Mouse (Mus musculus): ENCODE data around the gene Gng12. TPM values are rescaled to one million over a fixed set of nuclear protein-coding genes. Genes with fewer than 3 reads are reported as not detected.
"Not testable (repeated sequence)": the region's sequence is repeated elsewhere in the genome, so short reads cannot be mapped to it uniquely, and the experiment has no call there.

Gng12 gene
- polyA plus RNA-seq, 1 experiment from 2014 or later = 82.9 TPM

GRCm38 (mm10) chr6:67019001-67019400 lies 122.8 kb downstream of the Gng12 start:
- not testable (repeated sequence) for H3K4me1 ChIP-seq (ENCODE audit: control insufficient read depth, insufficient read depth, low read length); H3K4me3 ChIP-seq (ENCODE audit: low read depth, low read length); H3K4me2 ChIP-seq (ENCODE audit: low read depth, low read length); H3K9ac ChIP-seq (replicated peaks; ENCODE audit: low read depth, low read length); H3K27ac ChIP-seq (ENCODE audit: low read depth, low read length); H3K36me3 ChIP-seq (ENCODE audit: control insufficient read depth, insufficient read depth, low read length); H3K9me3 ChIP-seq (ENCODE audit: control insufficient read depth, low read length); H3K27me3 ChIP-seq (ENCODE audit: control insufficient read depth, insufficient read depth, low read length); ATAC-seq (ENCODE audit: low read depth)
- 85% methylated on average over 7 of the region's 7 CpGs for WGBS

- Histone ChIP-seq H3K4me3 (ENCODE audit: low read depth, low read length) (no peak overlapping the region), H3K27me3 (ENCODE audit: control insufficient read depth, insufficient read depth, low read length) (no peaks in the 10 kb centered on the region), H3K27ac (ENCODE audit: low read depth, low read length) (no peak overlapping the region), H3K9me3 (ENCODE audit: control insufficient read depth, low read length) (no peaks in the 10 kb centered on the region), H3K4me1 (ENCODE audit: control insufficient read depth, insufficient read depth, low read length) (no peaks in the 10 kb centered on the region), H3K36me3 (ENCODE audit: control insufficient read depth, insufficient read depth, low read length) (no peaks in the 10 kb centered on the region), H3K4me2 (ENCODE audit: low read depth, low read length) (no peak overlapping the region), H3K9ac (replicated peaks; ENCODE audit: low read depth, low read length) (no peak overlapping the region)
- ATAC-seq (ENCODE audit: low read depth) = no peak
- 82% methylated on average over 5 of the region's 5 CpGs for WGBS
Measured at GRCm38 (mm10) chr6:67021308-67021707, 125.1 kb downstream of the Gng12 start.

- Histone ChIP-seq H3K27me3 (ENCODE audit: control insufficient read depth, insufficient read depth, low read length) (no peaks in the 10 kb centered on the region), H3K4me1 (ENCODE audit: control insufficient read depth, insufficient read depth, low read length) (no peaks in the 10 kb centered on the region), H3K4me3 (ENCODE audit: low read depth, low read length) (no peak overlapping the region), H3K9ac (replicated peaks; ENCODE audit: low read depth, low read length) (no peak overlapping the region), H3K27ac (ENCODE audit: low read depth, low read length) (no peak overlapping the region), H3K36me3 (ENCODE audit: control insufficient read depth, insufficient read depth, low read length) (no peaks in the 10 kb centered on the region), H3K4me2 (ENCODE audit: low read depth, low read length) (no peak overlapping the region), H3K9me3 (ENCODE audit: control insufficient read depth, low read length) (no peaks in the 10 kb centered on the region)
- 52% methylated on average over 4 of the region's 4 CpGs for WGBS
- ATAC-seq (ENCODE audit: low read depth) = peak; percentile 53; the same call in 1 of the 2 replicates
Measured at GRCm38 (mm10) chr6:67023729-67024128, 127.5 kb downstream of the Gng12 start.

GRCm38 (mm10) chr6:67026661-67027060 lies 130.5 kb downstream of the Gng12 start:
- Histone ChIP-seq H3K9ac (replicated peaks; ENCODE audit: low read depth, low read length) (no peak overlapping the region), H3K9me3 (ENCODE audit: control insufficient read depth, low read length) (no peaks in the 10 kb centered on the region), H3K36me3 (ENCODE audit: control insufficient read depth, insufficient read depth, low read length) (no peaks in the 10 kb centered on the region), H3K4me1 (ENCODE audit: control insufficient read depth, insufficient read depth, low read length) (no peaks in the 10 kb centered on the region), H3K4me2 (ENCODE audit: low read depth, low read length) (no peak overlapping the region), H3K27ac (ENCODE audit: low read depth, low read length) (no peak overlapping the region), H3K4me3 (ENCODE audit: low read depth, low read length) (no peak overlapping the region), H3K27me3 (ENCODE audit: control insufficient read depth, insufficient read depth, low read length) (no peaks in the 10 kb centered on the region)
- ATAC-seq (ENCODE audit: low read depth) = no peak
- 67% methylated on average over 3 of the region's 3 CpGs for WGBS

GRCm38 (mm10) chr6:67027438-67028142 lies 131.4 kb downstream of the Gng12 start:
- H3K4me1 ChIP-seq (ENCODE audit: control insufficient read depth, insufficient read depth, low read length) = no peaks in the 10 kb centered on the region
- ATAC-seq (ENCODE audit: low read depth) = no peak

GRCm38 (mm10) chr6:67029312-67029950 lies 133.2 kb downstream of the Gng12 start:
- no peak overlapping the region for H3K4me3 ChIP-seq (ENCODE audit: low read depth, low read length)
- no peaks in the 10 kb centered on the region for H3K27me3 ChIP-seq (ENCODE audit: control insufficient read depth, insufficient read depth, low read length)
- H3K27ac ChIP-seq (ENCODE audit: low read depth, low read length) = no peak overlapping the region
- H3K9me3 ChIP-seq (ENCODE audit: control insufficient read depth, low read length) = no peaks in the 10 kb centered on the region
- WGBS = 26% methylated on average over 5 of the region's 5 CpGs
- H3K36me3 ChIP-seq (ENCODE audit: control insufficient read depth, insufficient read depth, low read length) = no peaks in the 10 kb centered on the region
- ATAC-seq (ENCODE audit: low read depth) = peak; percentile 13; the same call in 1 of the 2 replicates
- H3K4me2 ChIP-seq (ENCODE audit: low read depth, low read length) = no peak overlapping the region
- H3K4me1 ChIP-seq (ENCODE audit: control insufficient read depth, insufficient read depth, low read length) = peaks cover 3% of the 10 kb centered on the region; the same call in 1 of the 2 replicates
- no peak overlapping the region for H3K9ac ChIP-seq (replicated peaks; ENCODE audit: low read depth, low read length)

More at GRCm38 (mm10) chr6:67027438-67028142, 131.4 kb downstream of the Gng12 start:
- no peaks in the 10 kb centered on the region for H3K36me3 ChIP-seq (ENCODE audit: control insufficient read depth, insufficient read depth, low read length)
- no peak overlapping the region for H3K4me2 ChIP-seq (ENCODE audit: low read depth, low read length)
- no peak overlapping the region for H3K4me3 ChIP-seq (ENCODE audit: low read depth, low read length)
- H3K27ac ChIP-seq (ENCODE audit: low read depth, low read length) = no peak overlapping the region
- 73% methylated on average over 9 of the region's 9 CpGs for WGBS
- no peaks in the 10 kb centered on the region for H3K27me3 ChIP-seq (ENCODE audit: control insufficient read depth, insufficient read depth, low read length)
- H3K9me3 ChIP-seq (ENCODE audit: control insufficient read depth, low read length) = no peaks in the 10 kb centered on the region
- H3K9ac ChIP-seq (replicated peaks; ENCODE audit: low read depth, low read length) = no peak overlapping the region

GRCm38 (mm10) chr6:67029987-67030386 lies 133.8 kb downstream of the Gng12 start:
- H3K27me3 ChIP-seq (ENCODE audit: control insufficient read depth, insufficient read depth, low read length) = no peaks in the 10 kb centered on the region
- no peak for ATAC-seq (ENCODE audit: low read depth)
- no peaks in the 10 kb centered on the region for H3K36me3 ChIP-seq (ENCODE audit: control insufficient read depth, insufficient read depth, low read length)
- H3K4me1 ChIP-seq (ENCODE audit: control insufficient read depth, insufficient read depth, low read length) = peaks cover 7% of the 10 kb centered on the region; the same call in 1 of the 2 replicates
- H3K9me3 ChIP-seq (ENCODE audit: control insufficient read depth, low read length) = no peaks in the 10 kb centered on the region
- WGBS = 29% methylated on average over 3 of the region's 3 CpGs
- no peak overlapping the region for H3K9ac ChIP-seq (replicated peaks; ENCODE audit: low read depth, low read length)
- no peak overlapping the region for H3K4me3 ChIP-seq (ENCODE audit: low read depth, low read length)
- H3K27ac ChIP-seq (ENCODE audit: low read depth, low read length) = no peak overlapping the region
- H3K4me2 ChIP-seq (ENCODE audit: low read depth, low read length) = no peak overlapping the region

- no peak overlapping the region for H3K4me3 ChIP-seq (ENCODE audit: low read depth, low read length)
- H3K4me1 ChIP-seq (ENCODE audit: control insufficient read depth, insufficient read depth, low read length) = peaks cover 7% of the 10 kb centered on the region; the same call in 1 of the 2 replicates
- H3K4me2 ChIP-seq (ENCODE audit: low read depth, low read length) = no peak overlapping the region
- no peaks in the 10 kb centered on the region for H3K27me3 ChIP-seq (ENCODE audit: control insufficient read depth, insufficient read depth, low read length)
- no peak overlapping the region for H3K9ac ChIP-seq (replicated peaks; ENCODE audit: low read depth, low read length)
- H3K27ac ChIP-seq (ENCODE audit: low read depth, low read length) = no peak overlapping the region
- 6% methylated on average over 2 of the region's 2 CpGs for WGBS
- H3K36me3 ChIP-seq (ENCODE audit: control insufficient read depth, insufficient read depth, low read length) = no peaks in the 10 kb centered on the region
- no peak for ATAC-seq (ENCODE audit: low read depth)
- H3K9me3 ChIP-seq (ENCODE audit: control insufficient read depth, low read length) = no peaks in the 10 kb centered on the region
Measured at GRCm38 (mm10) chr6:67030416-67030815, 134.2 kb downstream of the Gng12 start.

- ATAC-seq (ENCODE audit: low read depth) = no peak
Measured at GRCm38 (mm10) chr6:67030846-67031245, 134.6 kb downstream of the Gng12 start.

More at GRCm38 (mm10) chr6:67030846-67031245, 134.6 kb downstream of the Gng12 start:
- Histone ChIP-seq H3K36me3 (ENCODE audit: control insufficient read depth, insufficient read depth, low read length) (no peaks in the 10 kb centered on the region), H3K9ac (replicated peaks; ENCODE audit: low read depth, low read length) (no peak overlapping the region), H3K27me3 (ENCODE audit: control insufficient read depth, insufficient read depth, low read length) (no peaks in the 10 kb centered on the region), H3K4me2 (ENCODE audit: low read depth, low read length) (no peak overlapping the region), H3K4me1 (ENCODE audit: control insufficient read depth, insufficient read depth, low read length) (peaks cover 7% of the 10 kb centered on the region; the same call in 1 of the 2 replicates), H3K27ac (ENCODE audit: low read depth, low read length) (no peak overlapping the region), H3K9me3 (ENCODE audit: control insufficient read depth, low read length) (no peaks in the 10 kb centered on the region), H3K4me3 (ENCODE audit: low read depth, low read length) (no peak overlapping the region)
- 35% methylated on average over 5 of the region's 5 CpGs for WGBS
